Mouse (Mus musculus) macrophage (primary cell): Measurements from ENCODE around the gene Ncam2. TPM values are rescaled to one million over a fixed set of nuclear protein-coding genes. Genes with fewer than 3 reads are reported as not detected.
"Not testable (repeated sequence)": the region's sequence is repeated elsewhere in the genome, so short reads cannot be mapped to it uniquely, and the experiment has no call there.

ENCODE experiments used
- H3K27ac ChIP-seq: fragments of 350-480 bp; formaldehyde crosslinking; 2 replicates; pipeline ENCODE4 v1.9.0; 2021
- H3K36me3 ChIP-seq: fragments of 350-480 bp; formaldehyde crosslinking; 2 replicates; pipeline ENCODE4 v1.9.0; 2021; ENCODE audit errors: inconsistent target
- H3K4me3 ChIP-seq: fragments of 350-480 bp; formaldehyde crosslinking; 2 replicates; pipeline ENCODE4 v1.9.0; 2021; ENCODE audit errors: inconsistent target
- H3K79me2 ChIP-seq: fragments of 350-480 bp; formaldehyde crosslinking; 2 replicates; pipeline ENCODE4 v1.9.0; 2021; ENCODE audit errors: inconsistent target
- WGBS: methylation state at CpG from one replicate; pipeline ENCODE4 v1.1.7; 2026; ENCODE audit warnings: inconsistent platforms; ENCODE audit not compliant: missing documents; 5-methylcytosine and 5-hydroxymethylcytosine counted together
- polyA plus RNA-seq: library from polyadenylated mRNA; stranded (reverse); fragments of 250-400 nt; gene quantifications from 3 replicates; pipeline ENCODE4 v1.2.4, GENCODE M21; 2018; ENCODE audit warnings: inconsistent platforms

Gene Ncam2
- polyA plus RNA-seq, 1 experiment from 2014 or later, result 0.07 TPM

- 89% methylated on average over 7 of the region's 7 CpGs for WGBS
These were observed 234.1 kb downstream of the Ncam2 start for GRCm38 (mm10) chr16:81434559-81434958.

GRCm38 (mm10) chr16:81437091-81437867 is 236.8 kb downstream of the Ncam2 start:
- WGBS, result 29% methylated on average over 5 of the region's 5 CpGs
- H3K4me3 ChIP-seq, result no peak overlapping the region
- no peaks in the 10 kb centered on the region for H3K36me3 ChIP-seq
- no peaks in the 10 kb centered on the region for H3K79me2 ChIP-seq
- peak overlapping the region; percentile 69 for H3K27ac ChIP-seq

More at GRCm38 (mm10) chr16:81434559-81434958, 234.1 kb downstream of the Ncam2 start:
- no peak overlapping the region for H3K27ac ChIP-seq
- no peaks in the 10 kb centered on the region for H3K79me2 ChIP-seq
- H3K4me3 ChIP-seq, result no peak overlapping the region
- no peaks in the 10 kb centered on the region for H3K36me3 ChIP-seq

GRCm38 (mm10) chr16:81437868-81438249 is 237.4 kb downstream of the Ncam2 start:
- Histone ChIP-seq H3K4me3 (no peak overlapping the region), H3K79me2 (no peaks in the 10 kb centered on the region), H3K27ac (peak overlapping the region; percentile 69), H3K36me3 (no peaks in the 10 kb centered on the region)
- WGBS, result 55% methylated on average over 2 of the region's 2 CpGs

GRCm38 (mm10) chr16:81450851-81451250 is 250.4 kb downstream of the Ncam2 start:
- no peaks in the 10 kb centered on the region for H3K79me2 ChIP-seq
- WGBS, result 89% methylated on average over 5 of the region's 5 CpGs
- no peaks in the 10 kb centered on the region for H3K36me3 ChIP-seq
- H3K4me3 ChIP-seq, result no peak overlapping the region
- H3K27ac ChIP-seq, result no peak overlapping the region

GRCm38 (mm10) chr16:81452988-81453387 is 252.5 kb downstream of the Ncam2 start:
- Histone ChIP-seq H3K79me2 (no peaks in the 10 kb centered on the region), H3K36me3 (no peaks in the 10 kb centered on the region), H3K27ac (no peak overlapping the region), H3K4me3 (no peak overlapping the region)
- 95% methylated on average over 2 of the region's 2 CpGs for whole genome bisulfite sequencing

- Histone ChIP-seq H3K36me3 (no peaks in the 10 kb centered on the region), H3K27ac (peak overlapping the region; percentile 75), H3K4me3 (no peak overlapping the region), H3K79me2 (no peaks in the 10 kb centered on the region)
- WGBS, result 26% methylated on average over 2 of the region's 2 CpGs
These were observed 254.0 kb downstream of the Ncam2 start for GRCm38 (mm10) chr16:81454472-81454871.

- not testable (repeated sequence) for H3K27ac ChIP-seq, H3K4me3 ChIP-seq, H3K36me3 ChIP-seq, H3K79me2 ChIP-seq
- 96% methylated on average over 2 of the region's 2 CpGs for WGBS
These were observed 262.2 kb downstream of the Ncam2 start for GRCm38 (mm10) chr16:81462731-81463130.

GRCm38 (mm10) chr16:81472925-81473324 is 272.4 kb downstream of the Ncam2 start:
- WGBS, result 82% methylated on average over 1 of the region's 1 CpGs
- Histone ChIP-seq H3K4me3 (no peak overlapping the region), H3K79me2 (no peaks in the 10 kb centered on the region), H3K27ac (no peak overlapping the region), H3K36me3 (no peaks in the 10 kb centered on the region)

GRCm38 (mm10) chr16:81481058-81481457 is 280.6 kb downstream of the Ncam2 start:
- Histone ChIP-seq H3K36me3 (no peaks in the 10 kb centered on the region), H3K4me3 (no peak overlapping the region), H3K27ac (no peak overlapping the region), H3K79me2 (no peaks in the 10 kb centered on the region)

GRCm38 (mm10) chr16:81496111-81496510 is 295.6 kb downstream of the Ncam2 start:
- Histone ChIP-seq H3K4me3 (no peak overlapping the region), H3K27ac (no peak overlapping the region), H3K36me3 (no peaks in the 10 kb centered on the region), H3K79me2 (no peaks in the 10 kb centered on the region)
- WGBS, result 87% methylated on average over 2 of the region's 2 CpGs

GRCm38 (mm10) chr16:81502578-81502977 is 302.1 kb downstream of the Ncam2 start:
- H3K27ac ChIP-seq, result no peak overlapping the region

GRCm38 (mm10) chr16:81536230-81536629 is 335.7 kb downstream of the Ncam2 start:
- Histone ChIP-seq H3K36me3 (no peaks in the 10 kb centered on the region), H3K4me3 (no peak overlapping the region), H3K79me2 (no peaks in the 10 kb centered on the region), H3K27ac (no peak overlapping the region)
- 87% methylated on average over 3 of the region's 3 CpGs for WGBS

More at GRCm38 (mm10) chr16:81502578-81502977, 302.1 kb downstream of the Ncam2 start:
- no peaks in the 10 kb centered on the region for H3K79me2 ChIP-seq
- WGBS, result 87% methylated on average over 2 of the region's 2 CpGs
- no peak overlapping the region for H3K4me3 ChIP-seq
- H3K36me3 ChIP-seq, result no peaks in the 10 kb centered on the region

- WGBS, result 88% methylated on average over 4 of the region's 4 CpGs
- Histone ChIP-seq H3K79me2 (no peaks in the 10 kb centered on the region), H3K27ac (no peak overlapping the region), H3K36me3 (no peaks in the 10 kb centered on the region), H3K4me3 (no peak overlapping the region)
These were observed 387.1 kb downstream of the Ncam2 start for GRCm38 (mm10) chr16:81587565-81588107.

GRCm38 (mm10) chr16:81623276-81623675 is 422.8 kb downstream of the Ncam2 start:
- 63% methylated on average over 6 of the region's 6 CpGs for WGBS

GRCm38 (mm10) chr16:81623776-81624175 is 423.3 kb downstream of the Ncam2 start:
- WGBS, result 81% methylated on average over 4 of the region's 4 CpGs
- no peaks in the 10 kb centered on the region for H3K79me2 ChIP-seq
- H3K36me3 ChIP-seq, result no peaks in the 10 kb centered on the region
- no peak overlapping the region for H3K27ac ChIP-seq
- H3K4me3 ChIP-seq, result no peak overlapping the region

More at GRCm38 (mm10) chr16:81623276-81623675, 422.8 kb downstream of the Ncam2 start:
- Histone ChIP-seq H3K36me3 (no peaks in the 10 kb centered on the region), H3K27ac (no peak overlapping the region), H3K79me2 (no peaks in the 10 kb centered on the region), H3K4me3 (no peak overlapping the region)
